Mouse (Mus musculus) heart, embryonic 13.5 days (tissue): ENCODE data around the gene Ccdc117. TPM values are rescaled to one million over a fixed set of nuclear protein-coding genes. Genes with fewer than 3 reads are reported as not detected.

Experiments
- ATAC-seq: fragments of 200-750 bp; cut with Nextera tagmentation; 2 replicates; pipeline ENCODE4 v1.8.0; 2017; ENCODE audit warnings: moderate TSS enrichment; ENCODE audit not compliant: insufficient number of reproducible peaks, low FRiP score, low TSS enrichment; ENCODE audit errors: extremely low read depth
- H3K27ac ChIP-seq: fragments of 300-500 bp; sonication (generic); replicated peaks from 2 replicates; pipeline ENCODE4 v1.5.1; 2015; ENCODE audit warnings: moderate library complexity, mild to moderate bottlenecking, inconsistent platforms
- H3K27me3 ChIP-seq: fragments of 300-500 bp; sonication (generic); replicated peaks from 2 replicates; pipeline ENCODE4 v1.6.1; 2015; ENCODE audit warnings: mild to moderate bottlenecking, inconsistent platforms
- H3K36me3 ChIP-seq: fragments of 300-500 bp; sonication (generic); 2 replicates; pipeline ENCODE4 v1.6.1; 2015; ENCODE audit warnings: mild to moderate bottlenecking, inconsistent platforms
- H3K4me1 ChIP-seq: fragments of 300-500 bp; sonication (generic); 2 replicates; pipeline ENCODE4 v1.6.1; 2015; ENCODE audit warnings: inconsistent platforms
- H3K4me2 ChIP-seq: fragments of 300-500 bp; sonication (generic); 2 replicates; pipeline ENCODE4 v1.6.1; 2015; ENCODE audit warnings: inconsistent platforms, mild to moderate bottlenecking, moderate library complexity
- H3K4me3 ChIP-seq: fragments of 300-500 bp; sonication (generic); 2 replicates; pipeline ENCODE4 v1.5.1; 2015; ENCODE audit warnings: moderate library complexity, mild to moderate bottlenecking, inconsistent platforms
- H3K9ac ChIP-seq: fragments of 300-500 bp; sonication (generic); 2 replicates; pipeline ENCODE4 v1.6.1; 2015; ENCODE audit warnings: inconsistent platforms, mild to moderate bottlenecking, moderate library complexity
- H3K9me3 ChIP-seq: fragments of 300-500 bp; sonication (generic); 2 replicates; pipeline ENCODE4 v1.6.1; 2016; ENCODE audit warnings: inconsistent platforms
- WGBS: fragments of 180-500 bp; shearing (Covaris S2); methylation state at CpG from one replicate; pipeline ENCODE4 v1.1.7; 2015; ENCODE audit warnings: mixed read lengths; 5-methylcytosine and 5-hydroxymethylcytosine counted together
- polyA plus RNA-seq: library from polyadenylated mRNA; unstranded; fragments of >200 nt; fragmentation: Nextera tagmentation; extraction: Ambion mirVana; gene quantifications from 2 replicates; pipeline ENCODE4 v1.2.1, GENCODE M21; 2015

Gene Ccdc117
- 11.4 and 11.9 TPM in 2 replicates for polyA plus RNA-seq

DNA sequence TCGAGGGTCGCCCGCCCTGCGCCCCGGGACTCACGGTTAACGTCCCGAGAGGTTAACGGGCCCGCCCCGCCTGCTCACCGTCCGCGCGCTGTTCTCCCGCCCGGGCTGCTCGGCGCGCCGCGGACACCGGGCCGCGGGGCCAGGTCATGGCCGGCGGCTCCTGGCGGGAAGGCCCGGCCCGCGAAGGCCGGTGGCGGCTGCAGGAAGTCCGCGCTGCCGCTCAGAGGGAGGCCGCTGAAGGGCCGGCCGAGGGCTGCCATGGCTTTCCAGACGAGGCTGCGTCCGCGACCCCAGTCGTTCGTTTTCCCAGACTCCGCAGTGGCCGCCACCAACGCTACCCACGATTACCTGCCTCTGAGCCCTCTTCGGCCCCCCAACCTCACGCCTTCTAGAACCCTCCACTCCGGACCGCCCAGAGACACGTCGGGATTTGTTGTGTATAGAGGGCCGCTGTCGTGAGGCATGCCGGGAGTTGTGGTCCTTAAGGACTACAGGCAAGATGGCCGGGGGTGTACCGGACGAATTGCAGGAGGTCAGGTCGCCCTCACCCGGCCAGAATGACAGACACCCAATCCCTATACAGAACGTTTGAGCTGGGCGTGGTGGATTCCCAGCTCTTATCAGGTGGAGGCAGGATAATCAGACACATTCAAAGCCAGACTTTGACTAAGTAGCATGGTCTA lies at the start of gene Ccdc117:
TSS of gene Ccdc117 (minus strand) at position 389 of the 683 bp plus-strand sequence.
- no peaks in the 10 kb centered on the region for H3K27me3 ChIP-seq
- H3K9me3 ChIP-seq, result no peaks in the 10 kb centered on the region
- H3K4me2 ChIP-seq, result peak within 1 kb of the TSS; percentile 90
- H3K4me3 ChIP-seq, result peak within 1 kb of the TSS; percentile 77
- peak; percentile 92 for ATAC-seq
- peaks cover 17% of the 10 kb centered on the region for H3K36me3 ChIP-seq
- WGBS, result under 1% methylated on average over 46 of the region's 65 CpGs
- H3K27ac ChIP-seq, result peak within 1 kb of the TSS; percentile 79
- peak within 1 kb of the TSS; percentile 95 for H3K9ac ChIP-seq
- H3K4me1 ChIP-seq, result peaks cover 29% of the 10 kb centered on the region

DNA sequence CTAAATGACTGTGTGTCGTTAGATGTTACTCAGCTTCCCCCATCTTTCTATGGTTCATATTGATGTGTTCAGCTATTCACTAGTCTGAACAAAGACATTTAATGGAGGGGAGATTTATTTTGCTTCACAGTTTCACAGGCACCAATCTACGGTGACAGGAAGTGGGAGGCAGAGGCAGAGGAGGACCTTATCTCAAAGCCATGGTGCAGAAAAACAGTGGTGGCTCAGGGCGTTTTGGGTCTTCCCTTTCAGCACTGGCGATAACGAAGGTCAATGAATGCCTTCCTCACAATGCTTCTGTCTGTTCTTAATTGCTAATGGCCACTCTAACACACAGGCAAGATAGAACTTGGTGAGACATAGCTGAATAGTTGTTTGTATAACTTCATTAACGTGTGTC lies 33.1 kb upstream of the Ccdc117 start:
- H3K4me2 ChIP-seq, result no peak overlapping the region
- H3K9me3 ChIP-seq, result no peaks in the 10 kb centered on the region
- H3K4me3 ChIP-seq, result no peak overlapping the region
- H3K27ac ChIP-seq, result no peak overlapping the region
- WGBS, result 44% methylated on average over 6 of the region's 6 CpGs
- no peaks in the 10 kb centered on the region for H3K27me3 ChIP-seq
- no peak overlapping the region for H3K9ac ChIP-seq
- no peak for ATAC-seq
- peaks cover 21% of the 10 kb centered on the region for H3K4me1 ChIP-seq
- H3K36me3 ChIP-seq, result no peaks in the 10 kb centered on the region

DNA sequence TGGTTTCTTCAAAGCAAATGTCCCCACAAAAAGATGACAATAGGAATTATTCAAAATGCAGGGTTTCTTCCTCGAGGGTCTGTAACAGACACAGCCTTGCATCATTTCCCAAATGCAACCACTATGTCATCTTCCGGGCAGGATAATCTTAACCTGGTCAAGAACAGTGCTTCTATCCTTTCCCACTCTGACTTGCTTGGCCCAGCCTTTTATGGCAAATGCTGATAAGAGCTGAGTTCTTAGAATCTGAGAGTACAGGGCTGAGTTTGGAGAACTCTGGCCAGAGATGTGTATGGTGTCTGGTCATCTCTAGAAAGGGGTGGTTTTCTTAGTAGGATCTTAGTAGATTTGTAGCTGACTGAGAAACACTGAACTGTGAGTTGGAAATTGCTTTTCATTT lies 31.8 kb upstream of the Ccdc117 start:
- ATAC-seq, result no peak
- peaks cover 19% of the 10 kb centered on the region for H3K4me1 ChIP-seq
- no peak overlapping the region for H3K9ac ChIP-seq
- no peaks in the 10 kb centered on the region for H3K9me3 ChIP-seq
- WGBS, result 52% methylated on average over 2 of the region's 2 CpGs
- no peak overlapping the region for H3K27ac ChIP-seq
- H3K4me3 ChIP-seq, result no peak overlapping the region
- no peaks in the 10 kb centered on the region for H3K36me3 ChIP-seq
- H3K27me3 ChIP-seq, result no peaks in the 10 kb centered on the region
- H3K4me2 ChIP-seq, result no peak overlapping the region

DNA sequence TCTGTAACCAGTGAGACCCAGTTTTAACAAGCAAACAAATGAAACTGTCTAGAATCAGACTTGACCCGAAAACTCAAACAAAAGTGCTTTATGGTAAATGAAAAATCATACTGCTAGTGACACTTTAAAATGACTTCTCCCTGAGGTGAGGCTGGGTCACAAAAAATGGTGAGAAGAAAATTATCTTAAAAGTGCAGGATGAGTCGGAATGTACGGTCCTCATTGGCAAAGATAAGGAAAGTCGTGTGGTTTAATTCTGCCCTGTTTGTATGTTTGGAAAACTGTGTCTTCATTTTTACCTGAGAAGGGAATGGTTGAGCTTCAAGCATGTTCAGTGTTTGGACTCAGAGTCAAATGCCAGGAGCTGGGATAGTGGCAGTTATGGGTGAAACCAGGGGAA lies 29.9 kb upstream of the Ccdc117 start:
- Histone ChIP-seq H3K9me3 (no peaks in the 10 kb centered on the region), H3K27ac (no peak overlapping the region), H3K36me3 (no peaks in the 10 kb centered on the region), H3K4me3 (no peak overlapping the region), H3K27me3 (no peaks in the 10 kb centered on the region), H3K9ac (no peak overlapping the region), H3K4me2 (no peak overlapping the region), H3K4me1 (peaks cover 11% of the 10 kb centered on the region; the same call in 1 of the 2 replicates)
- WGBS, result 74% methylated on average over 4 of the region's 4 CpGs
- no peak for ATAC-seq

DNA sequence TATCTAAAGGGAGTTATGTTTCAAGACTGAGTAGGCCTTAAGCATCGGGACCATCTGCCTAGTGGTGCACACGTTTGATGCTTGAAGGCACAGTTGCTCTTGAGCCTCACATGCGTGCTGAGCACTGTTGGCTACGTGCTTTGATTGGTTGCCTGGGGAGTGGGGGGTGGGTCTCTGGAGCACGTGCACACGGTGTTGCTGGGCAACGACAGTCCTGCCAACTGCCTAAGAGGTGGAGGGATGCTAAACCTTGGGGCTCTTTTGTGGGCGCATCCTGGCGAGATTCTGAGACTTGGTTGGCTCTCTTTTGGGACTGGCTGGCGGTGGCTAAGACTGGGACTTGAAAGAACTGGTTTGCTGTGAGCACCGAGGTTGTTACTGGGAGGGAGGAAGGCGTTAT lies 27.5 kb upstream of the Ccdc117 start, which contains the start of gene Ankrd36:
TSS of gene Ankrd36 (plus strand) at position 211 of the 400 bp plus-strand sequence.
- Histone ChIP-seq H3K4me3 (no peak within 1 kb of the TSS), H3K27ac (no peak within 1 kb of the TSS), H3K9me3 (no peaks in the 10 kb centered on the region), H3K4me2 (no peak within 1 kb of the TSS), H3K9ac (no peak within 1 kb of the TSS), H3K36me3 (no peaks in the 10 kb centered on the region), H3K4me1 (peaks cover 6% of the 10 kb centered on the region; the same call in 1 of the 2 replicates), H3K27me3 (no peaks in the 10 kb centered on the region)
- WGBS, result 80% methylated on average over 12 of the region's 12 CpGs
- ATAC-seq, result no peak

DNA sequence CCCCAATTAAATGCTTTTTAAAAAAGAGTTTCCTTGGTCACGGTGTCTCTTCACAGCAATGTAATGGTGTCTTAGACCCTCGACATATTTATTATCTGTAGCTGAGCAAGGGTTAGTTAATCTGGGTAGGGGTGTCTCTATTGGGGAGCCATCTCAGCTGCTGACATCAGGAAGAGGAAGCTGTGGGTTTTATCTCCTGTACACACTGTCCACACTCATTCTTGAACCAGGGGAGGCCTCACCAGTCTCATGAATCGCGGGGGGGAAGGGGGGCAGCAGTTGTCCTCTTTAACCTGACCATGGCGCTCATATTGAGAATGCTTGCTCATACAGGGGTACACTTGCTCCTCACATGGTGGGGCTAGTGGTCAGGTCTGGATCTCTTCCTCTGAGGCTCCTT lies 26.1 kb upstream of the Ccdc117 start:
- Histone ChIP-seq H3K36me3 (no peaks in the 10 kb centered on the region), H3K4me1 (0 out of 2 replicates have a peak, but pooled peaks cover under 1% of the 10 kb centered on the region), H3K9ac (no peak overlapping the region), H3K4me2 (no peak overlapping the region), H3K27me3 (no peaks in the 10 kb centered on the region), H3K4me3 (no peak overlapping the region), H3K9me3 (no peaks in the 10 kb centered on the region), H3K27ac (no peak overlapping the region)
- WGBS, result 84% methylated on average over 5 of the region's 5 CpGs
- ATAC-seq, result no peak

DNA sequence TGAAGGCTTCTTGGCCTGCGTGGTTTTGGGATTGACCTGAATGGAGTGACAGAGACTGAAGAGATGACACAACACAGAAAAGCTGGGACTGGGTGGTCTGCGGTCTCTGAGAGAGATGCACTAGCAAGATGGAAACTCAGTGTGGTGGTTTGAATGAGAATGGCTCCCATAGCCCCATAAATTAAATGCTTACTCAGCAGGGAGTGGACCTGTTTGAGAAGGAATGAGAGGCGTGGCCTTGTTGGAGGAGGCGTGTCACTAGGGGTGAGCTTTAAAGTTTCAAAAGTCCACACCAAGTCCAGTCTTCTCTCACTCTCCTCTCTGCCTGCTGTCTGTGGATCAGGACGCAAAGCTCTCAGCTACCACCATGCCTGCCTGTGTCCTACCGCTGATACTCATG lies 25.7 kb upstream of the Ccdc117 start:
- no peaks in the 10 kb centered on the region for H3K36me3 ChIP-seq
- WGBS, result 91% methylated on average over 6 of the region's 6 CpGs
- no peaks in the 10 kb centered on the region for H3K27me3 ChIP-seq
- H3K9ac ChIP-seq, result no peak overlapping the region
- no peak overlapping the region for H3K27ac ChIP-seq
- H3K9me3 ChIP-seq, result no peaks in the 10 kb centered on the region
- no peak overlapping the region for H3K4me2 ChIP-seq
- no peak for ATAC-seq
- H3K4me3 ChIP-seq, result no peak overlapping the region
- H3K4me1 ChIP-seq, result 0 out of 2 replicates have a peak, but pooled peaks cover 5% of the 10 kb centered on the region

DNA sequence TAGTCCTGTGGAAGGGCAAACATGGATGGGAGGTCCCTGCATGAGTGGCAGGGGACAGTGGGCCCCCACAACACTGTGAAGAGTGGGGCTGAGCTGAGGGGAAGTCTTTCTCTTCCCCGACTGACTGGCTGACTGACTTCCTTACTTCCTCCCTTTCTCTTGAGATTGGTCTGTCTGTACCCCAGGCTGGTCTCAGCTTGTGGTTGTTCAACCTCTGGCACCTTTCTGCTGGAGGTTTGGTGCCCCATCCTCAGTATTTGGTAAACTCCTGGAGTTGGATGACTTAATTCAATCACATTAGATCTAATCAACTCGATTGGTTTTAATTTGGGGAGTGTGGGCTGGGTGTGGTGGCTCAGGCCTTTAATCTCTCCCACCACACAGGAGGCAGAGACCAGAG lies 24.5 kb upstream of the Ccdc117 start:
- Histone ChIP-seq H3K27ac (no peak overlapping the region), H3K4me2 (no peak overlapping the region), H3K36me3 (no peaks in the 10 kb centered on the region), H3K9ac (no peak overlapping the region), H3K9me3 (no peaks in the 10 kb centered on the region), H3K4me1 (0 out of 2 replicates have a peak, but pooled peaks cover 5% of the 10 kb centered on the region), H3K27me3 (0 out of 2 replicates have a peak, but pooled peaks cover 2% of the 10 kb centered on the region), H3K4me3 (no peak overlapping the region)
- ATAC-seq, result no peak
- WGBS, result 55% methylated on average over 2 of the region's 2 CpGs

DNA sequence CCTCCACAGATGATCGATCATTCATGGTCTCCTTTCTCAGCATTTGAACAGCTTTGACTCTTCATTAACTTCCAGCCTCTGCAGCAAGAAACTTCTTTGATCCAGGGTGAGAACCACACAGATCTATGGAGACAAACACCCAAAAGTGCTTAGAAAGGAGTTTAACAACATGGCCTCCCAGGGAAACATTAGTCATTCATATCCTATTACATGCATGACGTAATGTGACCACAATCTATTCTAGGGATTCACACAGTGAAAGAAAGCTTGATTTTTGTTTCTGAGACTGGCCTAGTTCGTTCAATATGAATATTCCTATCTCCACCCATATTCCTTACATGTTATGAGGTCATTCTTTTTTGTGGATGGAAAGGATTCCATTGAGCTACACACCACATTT lies 23.6 kb upstream of the Ccdc117 start:
- H3K27ac ChIP-seq, result no peak overlapping the region
- H3K4me3 ChIP-seq, result no peak overlapping the region
- no peaks in the 10 kb centered on the region for H3K9me3 ChIP-seq
- H3K27me3 ChIP-seq, result 0 out of 2 replicates have a peak, but pooled peaks cover 3% of the 10 kb centered on the region
- H3K4me2 ChIP-seq, result no peak overlapping the region
- no peaks in the 10 kb centered on the region for H3K36me3 ChIP-seq
- 0 out of 2 replicates have a peak, but pooled peaks cover 5% of the 10 kb centered on the region for H3K4me1 ChIP-seq
- H3K9ac ChIP-seq, result no peak overlapping the region
- no peak for ATAC-seq
- 82% methylated on average over 3 of the region's 3 CpGs for WGBS

DNA sequence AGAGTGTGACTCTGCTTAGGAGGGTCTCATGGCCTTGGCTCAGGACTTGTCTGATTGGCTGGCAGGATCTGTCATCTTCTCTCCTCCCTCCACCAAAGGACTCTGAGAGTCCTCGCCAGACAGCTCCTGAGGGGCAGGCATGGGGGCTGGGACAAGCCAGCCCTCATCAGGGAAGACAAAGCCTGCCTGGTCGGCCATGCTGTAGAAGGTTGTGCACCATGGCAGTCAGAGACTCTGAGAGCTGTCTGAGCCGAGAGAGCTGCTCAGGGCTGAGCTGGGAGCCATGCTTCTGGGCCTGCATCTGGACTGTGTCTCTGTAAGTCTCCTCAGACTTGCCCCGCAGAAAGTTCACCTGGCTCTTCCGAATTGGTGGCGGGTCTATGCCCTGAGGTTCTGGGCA lies 21.9 kb upstream of the Ccdc117 start:
- no peak for ATAC-seq
- WGBS, result 56% methylated on average over 6 of the region's 6 CpGs
- H3K27me3 ChIP-seq, result 0 out of 2 replicates have a peak, but pooled peaks cover 3% of the 10 kb centered on the region

DNA sequence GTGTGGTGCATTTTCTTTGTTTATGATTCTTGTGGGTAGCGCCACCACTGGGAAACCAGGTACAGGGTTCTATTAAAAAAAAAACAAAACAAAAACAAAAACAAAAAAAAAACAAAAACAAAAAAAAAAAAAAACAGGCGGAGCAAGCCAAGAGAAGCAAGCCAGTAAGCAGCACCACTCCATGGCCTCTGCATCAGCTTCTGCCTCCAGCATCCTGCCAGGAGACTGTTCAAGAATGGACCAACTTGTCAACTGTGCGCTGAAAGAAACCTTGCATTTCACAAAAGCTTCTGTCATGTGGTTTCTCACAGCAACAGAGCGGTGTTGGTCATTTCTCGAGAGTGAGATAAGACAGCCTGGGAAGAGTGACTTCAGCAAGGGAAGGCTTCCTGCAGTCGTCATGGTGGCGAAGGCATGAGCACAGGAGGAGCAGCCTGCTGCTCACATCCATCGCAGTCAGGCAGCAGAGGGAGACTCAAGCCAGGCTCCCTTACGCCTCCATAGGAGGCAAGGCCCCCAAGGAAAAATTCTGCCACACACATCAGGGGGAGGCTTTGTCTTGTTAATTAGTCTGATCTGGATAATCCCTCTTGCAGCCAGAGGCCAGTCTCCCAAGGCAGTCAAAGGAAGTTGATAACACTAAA lies 20.8 kb upstream of the Ccdc117 start:
- no peaks in the 10 kb centered on the region for H3K36me3 ChIP-seq
- no peak overlapping the region for H3K9ac ChIP-seq
- H3K9me3 ChIP-seq, result no peaks in the 10 kb centered on the region
- no peak for ATAC-seq
- H3K4me3 ChIP-seq, result no peak overlapping the region
- 0 out of 2 replicates have a peak overlapping the region, but pooled peaks have one; percentile 18 for H3K4me2 ChIP-seq
- 0 out of 2 replicates have a peak, but pooled peaks cover 5% of the 10 kb centered on the region for H3K4me1 ChIP-seq
- 23% methylated on average over 9 of the region's 9 CpGs for whole genome bisulfite sequencing
- 0 out of 2 replicates have a peak, but pooled peaks cover 3% of the 10 kb centered on the region for H3K27me3 ChIP-seq
- H3K27ac ChIP-seq, result no peak overlapping the region

More for the DNA sequence above, 21.9 kb upstream of the Ccdc117 start:
- Histone ChIP-seq H3K9ac (no peak overlapping the region), H3K4me2 (no peak overlapping the region), H3K36me3 (no peaks in the 10 kb centered on the region), H3K4me3 (no peak overlapping the region), H3K27ac (no peak overlapping the region), H3K4me1 (0 out of 2 replicates have a peak, but pooled peaks cover 5% of the 10 kb centered on the region), H3K9me3 (no peaks in the 10 kb centered on the region)
